Mouse (Mus musculus) liver, adult 2 months (tissue): Measurements from ENCODE around the gene Thbd. TPM values are rescaled to one million over a fixed set of nuclear protein-coding genes. Genes with fewer than 3 reads are reported as not detected.

Experiments used
- DNase-seq: peaks from one replicate; pipeline ENCODE4 v3.0.0-alpha.2; 2011; ENCODE audit warnings: low read depth, low spot score; ENCODE audit errors: extremely low read depth
- H3K27ac ChIP-seq: fragments of 200-500 bp; replicated peaks from 2 replicates; pipeline ENCODE4 v1.5.1; 2012; ENCODE audit warnings: low read depth, mild to moderate bottlenecking, control low read depth, inconsistent platforms, low read length; ENCODE audit not compliant: insufficient read depth
- H3K27me3 ChIP-seq: fragments of 200-500 bp; 2 replicates; pipeline ENCODE4 v1.6.1; 2012; ENCODE audit warnings: mild to moderate bottlenecking, moderate library complexity, low read length, inconsistent platforms; ENCODE audit not compliant: control insufficient read depth, insufficient read depth
- H3K36me3 ChIP-seq: fragments of 200-500 bp; 2 replicates; pipeline ENCODE4 v1.6.1; 2012; ENCODE audit warnings: low read length, inconsistent platforms; ENCODE audit not compliant: control insufficient read depth, insufficient read depth
- H3K4me1 ChIP-seq: fragments of 200-500 bp; 2 replicates; pipeline ENCODE4 v1.6.1; 2011; ENCODE audit warnings: low read length; ENCODE audit not compliant: control insufficient read depth, insufficient read depth
- H3K4me3 ChIP-seq: fragments of 200-500 bp; 2 replicates; pipeline ENCODE4 v1.5.1; 2011; ENCODE audit warnings: low read depth, mild to moderate bottlenecking, control low read depth, low read length, moderate library complexity; ENCODE audit not compliant: insufficient read depth
- H3K79me2 ChIP-seq: fragments of 200-500 bp; 2 replicates; pipeline ENCODE4 v1.6.1; 2012; ENCODE audit warnings: inconsistent platforms, mild to moderate bottlenecking, low read length, moderate library complexity; ENCODE audit not compliant: control insufficient read depth, insufficient read depth
- H3K9ac ChIP-seq: fragments of 200-500 bp; 2 replicates; pipeline ENCODE4 v1.6.1; 2012; ENCODE audit warnings: low read depth, mild to moderate bottlenecking, control low read depth, inconsistent platforms, low read length
- CTCF ChIP-seq: fragments of 200-500 bp; IDR thresholded peaks from 2 replicates; pipeline ENCODE4 v1.5.1; 2011; ENCODE audit warnings: low read depth, low read length, control low read depth
- POLR2A ChIP-seq: fragments of 200-500 bp; IDR thresholded peaks from 2 replicates; pipeline ENCODE4 v1.6.1; 2011; ENCODE audit warnings: low read length, control low read depth; ENCODE audit not compliant: insufficient read depth; ENCODE audit errors: extremely low read depth
- WGBS: fragments of 180-500 bp; shearing (Covaris S2); methylation state at CpG from one replicate; pipeline ENCODE4 v1.1.7; 2018; 5-methylcytosine and 5-hydroxymethylcytosine counted together
- polyA plus RNA-seq: library from polyadenylated mRNA; depleted of rRNA; stranded (reverse); fragments of >200 nt; gene quantifications from 2 replicates; pipeline ENCODE4 v1.2.3, GENCODE M21; 2012
- total RNA-seq: library from RNA; depleted of rRNA; stranded (reverse); fragments of >200 nt; gene quantifications from 2 replicates; pipeline ENCODE4 v1.2.3, GENCODE M21; 2014

The Thbd gene
- total and polyA plus RNA-seq, 2 experiments: 2.0 to 2.3 TPM

DNA sequence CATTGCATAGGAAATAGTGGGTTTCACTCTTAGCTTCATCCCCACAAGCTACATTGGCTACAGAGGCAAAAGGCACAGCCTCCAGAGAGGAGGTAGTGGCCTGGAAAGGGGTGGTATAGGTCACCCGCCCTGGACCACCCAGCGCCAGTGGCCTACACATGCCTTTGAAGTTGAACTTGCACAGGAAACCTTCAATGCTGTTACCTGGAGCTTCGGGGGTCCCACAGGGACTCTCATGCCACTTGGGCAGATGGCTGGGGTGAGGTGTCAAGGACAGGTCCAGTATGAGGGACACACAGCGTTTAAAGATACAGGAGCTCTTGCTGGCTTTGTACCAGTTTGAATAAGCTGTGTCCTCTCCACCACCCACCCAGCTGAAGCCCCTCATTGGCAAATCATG lies 34.7 kb upstream of the Thbd start:
- TF ChIP-seq CTCF: no peak
- no peak for TF ChIP-seq POLR2A
- Histone ChIP-seq H3K27me3 (no peaks in the 10 kb centered on the region), H3K4me1 (no peaks in the 10 kb centered on the region), H3K9ac (peak overlapping the region; percentile 33), H3K36me3 (no peaks in the 10 kb centered on the region), H3K27ac (peak overlapping the region; percentile 49), H3K4me3 (peak overlapping the region; percentile 65), H3K79me2 (no peaks in the 10 kb centered on the region)
- no peak for DNase-seq
- WGBS: 79% methylated on average over 4 of the region's 4 CpGs

DNA sequence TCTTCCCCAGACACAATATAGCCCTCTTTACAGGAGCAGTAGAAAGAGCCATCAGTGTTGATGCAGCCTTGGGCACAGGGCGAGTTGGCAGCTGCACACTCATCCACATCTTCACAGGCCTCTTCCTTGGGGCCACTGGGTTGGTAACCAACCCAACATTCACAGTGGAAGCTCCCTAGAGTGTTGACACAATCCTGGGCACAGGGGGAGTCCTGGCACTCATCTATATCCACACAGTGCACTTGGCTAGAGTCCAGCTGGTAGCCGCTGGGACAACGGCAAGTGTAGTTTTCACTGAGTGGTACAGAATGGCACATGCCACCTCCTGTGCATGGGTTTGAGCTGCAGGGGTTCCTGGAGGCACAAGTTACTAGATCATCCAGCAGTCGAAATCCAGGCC lies 34.2 kb upstream of the Thbd start:
- Histone ChIP-seq H3K9ac (peak overlapping the region; percentile 33; the same call in 1 of the 2 replicates), H3K4me1 (no peaks in the 10 kb centered on the region), H3K79me2 (no peaks in the 10 kb centered on the region), H3K4me3 (peak overlapping the region; percentile 65), H3K27ac (peak overlapping the region; percentile 49; the same call in 1 of the 2 replicates), H3K36me3 (no peaks in the 10 kb centered on the region), H3K27me3 (no peaks in the 10 kb centered on the region)
- WGBS: 77% methylated on average over 4 of the region's 4 CpGs
- no peak for TF ChIP-seq CTCF
- no peak for TF ChIP-seq POLR2A
- no peak for DNase-seq

DNA sequence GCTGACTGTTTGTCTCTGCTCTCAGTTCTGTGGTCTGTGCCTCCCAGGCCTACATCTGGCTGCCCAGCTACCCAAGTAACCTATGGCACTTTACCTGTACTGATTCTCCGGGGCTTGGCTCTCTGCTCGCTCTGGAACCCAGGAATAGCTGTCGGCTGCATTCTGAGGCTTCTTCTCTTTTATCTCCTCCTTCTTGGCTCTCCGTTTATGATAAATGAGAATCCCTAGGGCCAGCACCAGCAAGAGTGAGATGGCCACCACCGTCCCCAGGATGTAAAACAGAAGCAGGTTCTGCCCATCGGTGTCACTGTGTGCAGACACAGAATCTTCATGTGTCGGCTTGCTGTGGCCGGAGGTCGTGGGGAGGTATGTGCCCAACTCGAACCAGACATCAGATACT lies 33.4 kb upstream of the Thbd start:
- DNase-seq: no peak
- no peak for TF ChIP-seq CTCF
- no peak for TF ChIP-seq POLR2A
- 79% methylated on average over 10 of the region's 10 CpGs for WGBS
- peak overlapping the region; percentile 11 for H3K4me3 ChIP-seq
- no peak overlapping the region for H3K27ac ChIP-seq
- H3K27me3 ChIP-seq: no peaks in the 10 kb centered on the region
- no peaks in the 10 kb centered on the region for H3K36me3 ChIP-seq
- H3K4me1 ChIP-seq: no peaks in the 10 kb centered on the region
- H3K9ac ChIP-seq: no peak overlapping the region
- no peaks in the 10 kb centered on the region for H3K79me2 ChIP-seq

DNA sequence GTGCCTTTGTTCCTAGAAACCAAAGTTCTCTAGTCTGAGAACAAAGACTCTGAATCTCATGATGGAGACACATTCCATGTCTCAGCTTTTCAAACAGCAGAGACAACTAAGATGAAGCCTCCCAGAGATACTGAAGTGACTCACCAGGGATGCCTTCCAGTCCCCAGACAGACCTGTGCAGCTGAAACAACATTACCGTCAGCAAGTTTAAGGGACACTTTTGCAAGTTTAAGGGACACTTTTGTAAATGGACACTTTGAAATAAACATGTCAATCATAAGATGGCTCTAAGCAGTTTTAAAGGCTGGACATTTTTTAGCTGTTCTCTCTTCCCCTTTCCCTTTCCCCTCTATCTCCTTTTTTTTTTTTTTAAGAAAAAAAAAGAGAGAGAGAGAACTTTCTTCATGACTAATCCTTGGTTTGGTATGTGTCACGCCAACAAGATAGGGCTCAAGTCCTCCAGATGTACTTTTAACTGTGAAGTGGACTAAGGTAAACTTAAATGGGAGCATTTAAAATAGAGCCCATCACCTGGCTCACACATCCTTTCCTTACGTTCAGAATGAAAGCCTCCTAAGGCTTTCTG lies 31.8 kb upstream of the Thbd start:
- Histone ChIP-seq H3K4me3 (no peak overlapping the region), H3K9ac (no peak overlapping the region)

DNA sequence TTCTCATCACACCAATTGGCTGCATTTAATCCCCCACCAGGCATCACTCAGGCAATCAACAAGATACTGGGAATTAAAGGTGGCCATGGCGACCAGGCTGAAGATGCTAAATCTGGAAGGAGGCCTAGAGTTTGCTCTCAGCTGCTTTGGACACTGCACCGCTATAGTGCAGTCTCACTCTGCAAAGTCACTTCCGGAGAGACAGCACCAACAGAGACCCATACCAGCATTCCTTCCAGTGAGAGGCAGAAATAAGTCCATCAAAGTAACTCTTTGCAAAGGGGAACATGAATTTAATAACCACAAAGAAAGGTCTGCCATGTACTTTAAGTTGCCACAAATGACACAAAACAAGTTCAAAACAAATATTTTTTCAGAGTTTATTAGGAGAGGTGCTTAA lies 28.3 kb upstream of the Thbd start:
- 47% methylated on average over 3 of the region's 3 CpGs for WGBS
- H3K4me3 ChIP-seq: no peak overlapping the region
- no peaks in the 10 kb centered on the region for H3K79me2 ChIP-seq
- H3K9ac ChIP-seq: no peak overlapping the region
- no peak overlapping the region for H3K27ac ChIP-seq
- H3K36me3 ChIP-seq: no peaks in the 10 kb centered on the region
- H3K4me1 ChIP-seq: no peaks in the 10 kb centered on the region
- no peaks in the 10 kb centered on the region for H3K27me3 ChIP-seq
- TF ChIP-seq POLR2A (no peak), CTCF (no peak)
- DNase-seq: no peak

More for the DNA sequence above, 31.8 kb upstream of the Thbd start:
- Histone ChIP-seq H3K27ac (no peak overlapping the region), H3K4me1 (no peaks in the 10 kb centered on the region), H3K79me2 (no peaks in the 10 kb centered on the region), H3K27me3 (no peaks in the 10 kb centered on the region), H3K36me3 (no peaks in the 10 kb centered on the region)
- 52% methylated on average over 3 of the region's 3 CpGs for WGBS
- no peak for TF ChIP-seq CTCF
- no peak for TF ChIP-seq POLR2A
- DNase-seq: no peak

DNA sequence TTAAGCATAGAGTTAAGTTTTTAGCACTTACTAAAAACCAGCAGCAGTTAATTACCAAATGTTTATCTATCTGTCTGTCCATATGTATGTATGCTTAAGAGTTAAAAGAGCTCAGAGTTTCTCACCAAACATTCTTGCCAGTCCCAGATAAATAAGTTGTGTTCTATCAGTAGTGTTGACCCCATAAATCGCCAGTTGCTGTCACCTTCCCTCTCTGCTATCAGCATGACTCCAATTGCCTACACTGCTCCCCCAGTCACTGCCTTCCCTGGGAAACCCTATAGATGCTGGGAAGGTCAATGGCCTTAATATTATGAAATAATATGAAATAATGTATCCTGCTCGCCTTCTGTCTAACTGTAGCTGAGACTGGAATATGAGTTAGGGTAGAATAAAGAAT lies 24.4 kb upstream of the Thbd start:
- Histone ChIP-seq H3K27me3 (no peaks in the 10 kb centered on the region), H3K27ac (no peak overlapping the region), H3K36me3 (no peaks in the 10 kb centered on the region), H3K4me1 (no peaks in the 10 kb centered on the region), H3K79me2 (no peaks in the 10 kb centered on the region), H3K9ac (no peak overlapping the region), H3K4me3 (no peak overlapping the region)
- WGBS: 55% methylated on average over 2 of the region's 2 CpGs
- TF ChIP-seq CTCF (no peak), POLR2A (no peak)
- no peak for DNase-seq
